In genomic region chr6:108457063-108457405, GRCm38 (mm10) we compare ENCODE assay signal across 8 mouse cellular contexts.
DNase-seq lines count a peak whose midpoint lies in the region; ATAC-seq lines count a peak whose summit lies in the region.

No protein-coding gene starts in this region.

- ATAC-seq in embryonic facial prominence, embryonic 13.5 days (ENCODE audit: insufficient number of reproducible peaks, insufficient read depth, low FRiP score, low TSS enrichment, low read depth) = peak; percentile 48
- 0 out of 2 replicates have a peak, but pooled peaks have one; percentile 44 for ATAC-seq in hindbrain, embryonic 11.5 days (ENCODE audit: low FRiP score)
- ATAC-seq in liver, embryonic 15.5 days (ENCODE audit: insufficient read depth) = no peak
- peak; percentile 36; the same call in 1 of the 2 replicates for ATAC-seq in neural tube, embryonic 14.5 days (ENCODE audit: low read depth)
- ATAC-seq in activated CD4-positive, CD25-positive, alpha-beta regulatory T cell, adult 4 months = no peak

- 3% methylated on average over 5 of the region's 5 CpGs for WGBS in embryonic facial prominence, embryonic 13.5 days
- WGBS in hindbrain, embryonic 11.5 days = 12% methylated on average over 5 of the region's 5 CpGs
- WGBS in liver, embryonic 15.5 days (ENCODE audit: insufficient replicate concordance) = 26% methylated on average over 5 of the region's 5 CpGs
- 11% methylated on average over 5 of the region's 5 CpGs for WGBS in neural tube, embryonic 14.5 days

- H3K4me2 ChIP-seq in embryonic facial prominence, embryonic 13.5 days = peak overlapping the region; percentile 55
- H3K4me2 ChIP-seq in hindbrain, embryonic 11.5 days (replicated peaks; ENCODE audit: low read depth, low read length) = peak overlapping the region; percentile 24; the same call in 1 of the 2 replicates
- peak overlapping the region; percentile 21 for H3K4me2 ChIP-seq in liver, embryonic 15.5 days
- H3K4me2 ChIP-seq in neural tube, embryonic 14.5 days (ENCODE audit: low read depth, low read length) = peak overlapping the region; percentile 8; the same call in 1 of the 2 replicates

- H3K9me3 ChIP-seq in embryonic facial prominence, embryonic 13.5 days = no peaks in the 10 kb centered on the region
- no peaks in the 10 kb centered on the region for H3K9me3 ChIP-seq in hindbrain, embryonic 11.5 days (ENCODE audit: control insufficient read depth, low read length)
- H3K9me3 ChIP-seq in liver, embryonic 15.5 days (replicated peaks) = no peaks in the 10 kb centered on the region
- no peaks in the 10 kb centered on the region for H3K9me3 ChIP-seq in neural tube, embryonic 14.5 days (ENCODE audit: control insufficient read depth, low read length)

- H3K27me3 ChIP-seq in embryonic facial prominence, embryonic 13.5 days = no peaks in the 10 kb centered on the region
- no peaks in the 10 kb centered on the region for H3K27me3 ChIP-seq in hindbrain, embryonic 11.5 days (ENCODE audit: control insufficient read depth, insufficient read depth, low read length)
- no peaks in the 10 kb centered on the region for H3K27me3 ChIP-seq in liver, embryonic 15.5 days
- H3K27me3 ChIP-seq in neural tube, embryonic 14.5 days (ENCODE audit: control insufficient read depth, insufficient read depth, low read length) = no peaks in the 10 kb centered on the region

- H3K36me3 ChIP-seq in embryonic facial prominence, embryonic 13.5 days = no peaks in the 10 kb centered on the region
- H3K36me3 ChIP-seq in hindbrain, embryonic 11.5 days (ENCODE audit: control insufficient read depth, insufficient read depth, low read length) = no peaks in the 10 kb centered on the region
- no peaks in the 10 kb centered on the region for H3K36me3 ChIP-seq in liver, embryonic 15.5 days (replicated peaks)
- no peaks in the 10 kb centered on the region for H3K36me3 ChIP-seq in neural tube, embryonic 14.5 days (ENCODE audit: control insufficient read depth, insufficient read depth, low read length)

- H3K27ac ChIP-seq in embryonic facial prominence, embryonic 13.5 days = peak overlapping the region; percentile 78
- H3K27ac ChIP-seq in hindbrain, embryonic 11.5 days (ENCODE audit: low read depth, low read length) = peak overlapping the region; percentile 39; the same call in 1 of the 2 replicates
- peak overlapping the region; percentile 48; the same call in 1 of the 2 replicates for H3K27ac ChIP-seq in liver, embryonic 15.5 days (replicated peaks)
- no peak overlapping the region for H3K27ac ChIP-seq in neural tube, embryonic 14.5 days (ENCODE audit: low read depth, low read length)

- DNase-seq in right cerebral cortex, postnatal 36 days (ENCODE audit: low spot score in 2 of 2) = peak; percentile 34 to 59
- no peak for DNase-seq in right cerebral cortex, postnatal 4 days
- DNase-seq in hindbrain, embryonic 11.5 days (ENCODE audit: low spot score) = peak; percentile 28
- no peak for DNase-seq in B cell, adult 2 months

- H3K4me3 ChIP-seq in embryonic facial prominence, embryonic 13.5 days = no peak overlapping the region
- H3K4me3 ChIP-seq in hindbrain, embryonic 11.5 days (ENCODE audit: low read depth, low read length) = no peak overlapping the region
- H3K4me3 ChIP-seq in liver, embryonic 15.5 days (replicated peaks) = no peak overlapping the region
- no peak overlapping the region for H3K4me3 ChIP-seq in neural tube, embryonic 14.5 days (ENCODE audit: low read depth, low read length)

- no peak overlapping the region for H3K9ac ChIP-seq in embryonic facial prominence, embryonic 13.5 days
- H3K9ac ChIP-seq in hindbrain, embryonic 11.5 days (ENCODE audit: low read depth, low read length) = no peak overlapping the region
- no peak overlapping the region for H3K9ac ChIP-seq in liver, embryonic 15.5 days
- H3K9ac ChIP-seq in neural tube, embryonic 14.5 days (replicated peaks; ENCODE audit: low read depth, low read length) = no peak overlapping the region

- H3K4me1 ChIP-seq in embryonic facial prominence, embryonic 13.5 days = peaks cover 39% of the 10 kb centered on the region
- no peaks in the 10 kb centered on the region; the same call in 1 of the 2 replicates for H3K4me1 ChIP-seq in hindbrain, embryonic 11.5 days (replicated peaks; ENCODE audit: control insufficient read depth, insufficient read depth, low read length)
- H3K4me1 ChIP-seq in liver, embryonic 15.5 days (replicated peaks) = peaks cover 10% of the 10 kb centered on the region
- peaks cover 4% of the 10 kb centered on the region; the same call in 1 of the 2 replicates for H3K4me1 ChIP-seq in neural tube, embryonic 14.5 days (ENCODE audit: control insufficient read depth, insufficient read depth, low read length)

Comparison
In these comparisons a context has a peak if more than half of its experiments do, and no peak if none do; other contexts are left out.
1. DNase-seq: peak in right cerebral cortex, postnatal 36 days (2 of 2) and hindbrain, embryonic 11.5 days (single experiment); none in right cerebral cortex, postnatal 4 days (single experiment) and B cell, adult 2 months (0 of 2).
2. ATAC-seq: peak in embryonic facial prominence, embryonic 13.5 days (single experiment), hindbrain, embryonic 11.5 days (single experiment) and neural tube, embryonic 14.5 days (single experiment); none in liver, embryonic 15.5 days (single experiment) and activated CD4-positive, CD25-positive, alpha-beta regulatory T cell, adult 4 months (single experiment).
3. Peak in every context shown above with its lines, with median percentiles within 50 percentile points of each other: H3K4me2 ChIP-seq.